Mouse (Mus musculus) kidney, postnatal 36 days (tissue): ENCODE measurements around the gene Smim4.

Source experiments
- DNase-seq, 2 experiments: peaks; one replicate each; pipeline ENCODE4 v3.0.0; 2021 to 2022; ENCODE audit warnings: mixed read lengths in 2 of 2

Smim4 gene

DNA sequence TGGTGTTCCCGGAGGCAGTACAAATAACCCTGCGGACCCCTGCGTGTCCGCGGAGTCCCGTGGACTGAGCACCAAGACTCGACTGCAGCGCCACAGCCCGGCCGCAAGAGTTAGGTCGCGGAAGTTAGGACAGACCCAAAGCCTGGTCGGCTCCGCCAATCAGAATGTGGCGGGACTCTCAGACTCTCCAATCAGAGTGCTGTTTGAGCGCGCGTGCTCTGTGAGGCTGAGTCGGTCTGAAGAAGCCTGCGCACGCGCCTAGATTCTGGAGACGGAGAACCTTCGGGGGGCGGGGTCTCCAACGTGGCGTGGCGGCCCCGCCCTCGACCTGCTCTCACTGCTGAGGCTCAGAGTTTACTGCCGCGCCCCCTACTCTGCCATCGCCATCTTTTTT is at the start of gene Smim4:
TSS of gene Smim4 (minus strand) at position 131 of the 394 bp plus-strand sequence.
- peak; percentile 99 for DNase-seq

DNA sequence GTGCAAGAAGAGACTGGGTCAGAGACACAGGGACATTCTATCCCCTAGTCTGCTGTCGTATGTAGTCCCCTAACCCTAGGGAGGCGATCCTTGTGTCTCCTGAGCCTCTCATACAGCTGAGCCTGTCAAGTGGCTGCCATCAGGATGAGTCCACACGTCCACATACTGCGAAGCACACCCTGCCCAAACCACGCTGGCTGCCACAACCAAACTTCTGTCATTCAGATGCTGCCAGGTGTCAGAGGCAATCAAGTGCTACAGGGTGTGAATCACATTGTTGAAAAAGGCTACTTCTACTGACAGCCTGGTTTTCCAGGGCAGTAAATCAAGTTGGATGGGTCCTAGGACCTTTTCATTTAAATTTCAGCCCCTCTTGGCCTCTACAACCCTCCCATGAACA is 49.0 kb upstream of the Smim4 start:
- DNase-seq = no peak

DNA sequence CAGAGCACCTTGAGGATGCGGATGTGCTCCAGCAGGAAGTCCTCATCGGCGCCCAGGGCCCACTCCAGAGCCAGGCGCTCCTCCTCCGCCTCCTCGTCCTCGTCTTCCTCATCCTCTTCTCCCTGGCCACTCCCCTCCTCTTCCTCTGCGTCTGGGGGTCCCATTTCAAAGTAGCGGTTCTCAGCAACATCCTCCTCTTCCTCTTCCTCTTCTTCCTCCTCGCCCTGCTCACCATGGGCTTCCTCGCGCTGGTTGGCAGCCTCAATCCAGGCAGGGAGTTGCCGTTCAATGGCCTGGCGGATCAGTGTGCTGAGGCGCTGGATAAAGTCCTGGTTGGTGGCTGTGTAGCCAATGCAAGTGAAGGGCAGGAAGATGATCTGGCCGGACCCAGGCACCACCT is 48.5 kb upstream of the Smim4 start:
- no peak for DNase-seq

DNA sequence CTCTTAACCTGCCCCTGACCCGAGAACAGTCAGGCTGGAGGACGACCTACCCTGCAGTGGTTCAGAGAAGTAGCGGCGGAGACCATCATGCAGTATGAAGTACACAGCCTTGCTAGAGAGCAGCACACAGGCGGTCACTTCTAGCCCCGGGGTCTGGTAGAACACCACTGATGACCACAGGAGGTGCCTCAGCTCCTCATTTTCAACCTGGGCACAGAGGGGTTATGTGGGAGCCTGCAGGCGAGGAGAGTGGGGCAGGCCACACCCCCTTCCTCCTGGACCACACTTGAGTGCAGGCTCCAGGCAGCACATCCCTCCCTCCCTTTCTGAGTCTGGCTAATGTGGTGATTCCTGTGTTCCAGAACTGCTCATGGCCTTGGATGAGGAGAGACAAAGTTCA is 44.8 kb upstream of the Smim4 start:
- DNase-seq = no peak

DNA sequence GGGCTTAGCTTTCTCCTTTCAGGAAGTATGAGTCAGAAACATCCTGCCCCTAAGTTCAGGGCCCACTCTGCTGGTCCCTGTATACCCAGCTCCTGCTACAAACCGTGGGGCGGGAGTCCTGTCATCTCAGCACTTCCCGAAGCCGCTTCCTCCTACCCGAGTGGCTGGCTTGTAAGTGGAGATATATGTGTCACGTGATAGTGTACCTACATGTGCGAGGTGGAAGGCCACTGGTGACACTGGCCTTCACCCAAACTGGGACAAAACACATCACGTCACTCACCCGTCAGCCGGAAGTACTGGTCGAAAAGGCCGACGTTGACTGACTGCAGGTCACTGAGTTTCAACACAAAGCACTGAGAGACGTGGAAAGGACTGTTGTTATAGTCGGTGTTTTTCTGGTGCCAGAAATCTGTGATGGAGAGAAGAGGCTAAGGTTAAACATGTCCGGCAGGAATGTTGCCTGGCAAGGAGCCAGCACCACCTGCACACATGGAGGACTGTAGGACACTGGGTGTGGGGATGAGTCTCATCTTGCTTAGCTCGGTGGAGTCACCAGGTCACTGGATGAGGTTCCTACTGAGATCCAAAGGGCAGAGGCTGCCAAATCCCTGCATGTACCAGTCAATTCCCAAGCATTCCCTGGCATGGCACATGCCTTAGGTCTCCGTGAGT is 44.2 kb upstream of the Smim4 start:
- DNase-seq = peak; percentile 61 to 63

DNA sequence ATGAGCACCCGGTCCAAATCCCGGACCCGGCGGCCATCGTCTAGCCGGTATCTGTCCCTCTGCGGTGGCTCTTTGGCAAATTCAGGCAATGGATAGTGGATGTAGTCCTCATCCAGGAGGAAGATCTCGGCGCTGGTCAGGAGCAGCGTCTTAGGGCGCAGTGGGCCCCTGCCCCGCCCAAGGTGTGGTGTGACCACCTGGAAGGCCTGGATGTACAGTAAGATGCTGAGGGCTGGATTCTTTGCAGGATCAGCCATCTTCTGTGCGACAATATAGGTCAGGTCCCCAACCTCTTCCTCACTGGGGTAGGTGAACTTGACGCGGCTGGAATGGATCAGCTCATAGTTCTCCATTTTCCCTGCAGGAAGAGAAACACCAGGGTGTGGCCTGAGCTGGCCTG is 43.1 kb upstream of the Smim4 start:
- DNase-seq = no peak

DNA sequence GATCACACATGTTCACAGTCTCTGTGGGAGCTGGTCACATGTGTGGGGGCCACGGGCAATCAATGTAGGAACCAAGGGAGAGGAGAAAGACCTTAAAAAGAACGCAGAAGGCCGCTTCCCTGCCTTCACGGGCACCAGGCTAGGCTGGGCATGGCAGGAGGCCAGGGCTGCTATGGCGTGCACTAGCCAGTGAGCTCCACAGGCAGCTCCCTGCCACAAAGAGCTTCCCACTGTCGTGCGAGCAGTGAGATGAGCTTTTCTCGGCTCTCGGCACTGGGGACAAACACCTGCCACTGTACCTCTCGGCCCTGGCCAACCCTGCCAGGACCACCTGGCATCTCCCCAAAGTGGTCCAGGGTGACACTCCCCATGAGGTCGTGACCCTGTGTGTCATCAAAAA is 42.6 kb upstream of the Smim4 start:
- peak in 1 of 2 experiments; percentile 37 for DNase-seq

DNA sequence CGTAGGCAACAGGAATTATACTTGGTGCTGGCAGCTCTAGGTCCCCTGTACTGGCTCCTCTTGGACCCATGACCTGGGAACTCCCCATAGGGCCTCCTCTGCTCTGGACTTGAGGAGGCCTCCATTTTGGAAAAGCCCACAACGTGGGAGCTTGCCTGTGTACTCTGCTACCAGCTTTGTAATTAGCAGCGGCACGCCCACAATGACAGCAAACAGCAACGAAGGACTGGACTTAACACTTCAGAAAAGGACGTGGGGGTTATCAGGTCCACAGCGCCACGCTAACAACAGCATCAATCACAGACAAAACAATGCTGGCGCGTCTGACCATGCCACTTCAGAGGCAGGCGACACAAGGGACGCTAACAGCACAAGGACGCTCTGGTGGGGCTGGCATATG is 42.2 kb upstream of the Smim4 start:
- no peak for DNase-seq

DNA sequence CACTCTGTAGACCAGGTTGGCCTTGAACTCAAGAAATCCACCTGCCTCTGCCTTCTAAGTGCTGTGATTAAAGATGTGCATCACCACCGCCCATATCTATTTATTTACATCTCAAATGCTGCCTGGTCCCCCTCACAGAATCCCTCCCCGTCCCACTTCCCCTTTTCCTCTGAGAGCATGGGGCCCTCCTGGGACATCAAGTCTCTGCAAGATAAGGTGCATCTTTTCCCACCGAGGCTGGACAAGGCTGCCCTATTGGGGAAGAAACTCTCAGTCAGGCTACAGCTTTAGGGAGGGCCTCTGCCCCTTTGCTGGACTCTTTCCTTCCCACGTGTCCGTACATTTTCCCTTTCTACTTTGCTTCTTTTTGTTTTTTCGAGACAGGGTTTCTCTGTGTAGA is 40.8 kb upstream of the Smim4 start:
- DNase-seq = no peak

DNA sequence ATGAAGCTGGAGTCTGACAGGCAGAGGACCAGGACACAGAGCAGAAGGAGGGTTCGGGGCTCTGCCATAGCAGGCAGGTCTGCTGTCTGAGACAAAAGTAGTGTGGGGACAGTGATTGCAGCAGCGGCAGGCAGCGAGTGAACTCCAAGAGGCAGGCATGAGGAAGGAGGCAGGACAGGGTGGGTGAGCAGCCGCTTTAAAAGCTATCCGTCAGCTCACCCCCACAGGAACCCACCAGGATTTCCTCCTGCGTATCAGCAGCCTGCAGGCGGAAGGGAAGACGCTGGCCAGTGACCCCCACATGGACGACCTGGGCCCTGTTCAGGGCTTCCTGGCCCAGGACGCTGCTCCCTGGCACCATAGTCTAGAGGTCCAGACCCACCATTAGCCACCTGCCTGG is 39.7 kb upstream of the Smim4 start, which contains the start of gene Stab1:
TSS of gene Stab1 (minus strand) at position 217 of the 400 bp plus-strand sequence.
- DNase-seq = peak; percentile 69 to 71

DNA sequence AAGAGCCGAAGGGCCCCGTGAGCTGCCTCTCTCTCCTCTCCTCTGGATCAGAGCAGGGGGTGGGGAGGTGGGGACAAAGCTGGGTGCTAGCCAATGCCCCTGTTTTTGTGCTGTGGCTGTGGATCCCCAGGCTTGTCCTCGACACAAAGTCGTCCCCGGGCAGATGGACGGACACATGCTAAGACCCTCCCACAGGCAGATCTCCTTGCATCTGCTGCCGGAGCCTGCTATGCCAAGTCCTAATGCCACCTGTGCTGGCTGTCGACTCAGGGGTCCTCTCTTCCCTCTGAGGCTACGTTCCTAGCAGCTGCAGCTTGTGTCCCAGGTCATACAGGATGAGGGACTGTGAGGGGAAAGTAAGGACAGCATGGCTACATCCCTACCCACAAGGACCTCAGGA is 38.1 kb upstream of the Smim4 start:
- no peak for DNase-seq

DNA sequence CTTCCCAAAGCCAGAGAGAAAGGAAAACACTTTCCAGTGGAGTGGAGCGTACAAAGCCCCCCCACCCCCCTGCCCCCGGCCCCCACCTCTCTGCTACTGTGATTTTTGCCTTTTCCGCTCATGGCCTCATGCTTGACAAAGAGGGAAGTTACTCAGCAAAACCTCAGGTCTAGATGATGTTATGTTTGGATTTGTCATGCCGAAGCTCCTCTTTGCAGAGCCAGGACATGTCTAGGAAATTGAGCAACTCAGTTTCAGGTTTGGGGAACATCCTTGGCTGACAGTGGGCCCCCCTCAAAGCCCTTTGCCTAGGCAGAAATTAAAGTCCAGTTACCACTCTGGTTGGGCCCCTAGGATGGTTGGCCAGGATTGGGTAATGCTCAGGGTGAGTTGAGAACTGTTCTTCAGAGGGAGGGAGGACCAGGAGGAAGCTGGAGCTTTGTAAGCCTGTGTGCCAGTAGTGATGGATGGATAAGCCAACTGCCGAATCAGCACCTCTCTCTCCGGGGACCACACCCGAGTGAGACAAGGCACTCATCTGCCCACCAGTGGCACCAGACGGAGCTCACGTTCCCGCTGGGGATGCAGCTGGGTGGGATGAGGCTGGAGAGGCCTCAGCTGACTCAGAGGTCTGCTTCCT is 37.4 kb upstream of the Smim4 start:
- no peak for DNase-seq

DNA sequence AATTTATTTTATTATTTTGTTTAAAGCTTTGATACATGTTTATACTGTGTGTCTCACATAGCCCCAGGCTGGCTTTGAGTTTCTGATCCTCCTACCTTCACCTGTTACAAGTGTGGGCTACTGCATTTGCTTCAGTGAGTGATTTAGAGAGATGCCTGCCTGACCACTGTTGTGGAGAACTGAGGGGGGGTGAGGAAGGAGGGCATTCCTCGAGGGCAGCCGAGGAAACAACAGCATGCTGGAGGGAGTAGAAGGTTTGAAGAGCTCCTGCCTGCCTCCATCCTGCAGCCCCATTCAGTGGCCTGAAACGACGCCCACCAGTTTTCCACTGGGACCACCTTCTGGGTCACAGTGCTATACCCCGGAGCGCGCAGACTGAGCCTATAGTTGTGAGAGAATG is 36.7 kb upstream of the Smim4 start:
- no peak for DNase-seq

DNA sequence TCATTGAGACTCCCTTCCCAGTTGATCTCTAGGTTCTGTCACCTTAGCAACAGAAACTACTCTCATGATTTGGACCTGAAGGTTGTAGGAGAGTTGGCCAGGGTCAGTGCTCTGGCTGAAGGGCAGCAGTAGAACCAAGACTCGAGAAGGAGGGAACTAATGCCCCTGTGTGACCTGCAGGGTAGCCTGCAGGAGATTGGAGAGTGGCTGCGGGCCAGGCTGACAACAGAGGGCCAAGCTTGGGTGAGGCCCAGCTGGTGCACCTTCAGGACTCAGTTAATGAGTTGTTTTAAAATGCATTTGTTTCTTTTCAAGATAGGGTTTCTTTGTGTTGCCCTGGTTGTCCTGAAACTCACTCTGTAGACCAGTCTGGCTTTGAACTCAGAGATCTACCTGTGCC is 36.3 kb upstream of the Smim4 start:
- peak in 1 of 2 experiments; percentile 49 for DNase-seq

DNA sequence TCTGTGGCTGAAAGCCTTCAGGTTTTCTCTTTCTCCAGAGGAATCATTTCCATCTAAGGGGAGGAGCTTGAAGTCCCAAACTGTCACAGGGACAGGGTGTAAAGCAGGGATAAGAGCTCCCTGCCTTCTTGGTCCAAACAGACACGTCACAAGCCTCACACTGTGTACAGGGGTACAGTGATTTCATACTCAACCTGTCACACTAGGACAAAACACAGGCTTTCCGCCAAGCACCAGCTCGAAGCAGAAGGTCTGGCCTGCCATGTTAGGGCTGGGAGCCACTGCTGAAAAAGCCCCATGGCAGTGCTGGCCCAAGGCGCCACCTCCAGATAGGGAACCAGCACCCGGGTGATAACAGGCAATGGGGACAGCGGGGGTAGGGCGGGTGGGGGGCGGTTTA is 35.3 kb upstream of the Smim4 start:
- no peak for DNase-seq

DNA sequence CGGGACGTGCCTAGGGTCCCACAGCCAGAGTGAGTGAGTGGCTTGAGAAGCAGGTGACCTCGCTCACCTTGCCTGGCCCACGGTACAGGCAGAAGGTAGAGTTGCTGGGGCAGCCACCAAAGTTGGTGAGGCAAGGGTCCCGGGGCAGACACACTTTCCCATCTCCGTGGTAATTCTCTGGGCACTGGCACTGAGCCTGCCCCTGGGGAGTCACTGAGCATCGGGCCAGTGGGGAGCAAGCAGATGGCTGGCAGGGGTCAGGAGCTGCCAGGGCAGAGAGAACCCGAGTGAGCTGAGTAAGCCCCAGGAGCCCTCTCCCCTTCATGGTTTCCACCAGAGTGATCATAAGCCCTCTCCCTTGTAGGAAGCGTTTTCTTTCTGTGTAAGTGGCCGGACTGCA is 32.9 kb upstream of the Smim4 start:
- no peak for DNase-seq

DNA sequence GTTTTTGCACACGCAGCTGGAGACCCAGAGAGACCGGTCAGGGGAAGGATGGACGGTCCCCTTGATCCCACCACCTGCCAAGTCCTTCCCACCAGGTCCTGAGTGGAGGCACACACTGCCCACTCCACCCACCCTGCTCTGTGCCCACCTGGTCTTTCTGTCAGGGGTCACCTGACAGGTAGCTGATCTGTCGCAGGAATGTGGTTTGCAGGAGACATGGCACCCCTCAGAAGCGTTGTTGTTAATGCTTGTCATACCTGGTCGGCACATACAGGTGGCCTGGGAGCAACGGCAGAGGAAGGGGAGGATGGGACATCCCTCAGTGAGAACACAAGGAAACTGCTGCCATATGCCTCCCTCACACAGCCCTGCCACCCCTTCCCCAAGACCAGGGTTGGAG is 32.4 kb upstream of the Smim4 start:
- no peak for DNase-seq

DNA sequence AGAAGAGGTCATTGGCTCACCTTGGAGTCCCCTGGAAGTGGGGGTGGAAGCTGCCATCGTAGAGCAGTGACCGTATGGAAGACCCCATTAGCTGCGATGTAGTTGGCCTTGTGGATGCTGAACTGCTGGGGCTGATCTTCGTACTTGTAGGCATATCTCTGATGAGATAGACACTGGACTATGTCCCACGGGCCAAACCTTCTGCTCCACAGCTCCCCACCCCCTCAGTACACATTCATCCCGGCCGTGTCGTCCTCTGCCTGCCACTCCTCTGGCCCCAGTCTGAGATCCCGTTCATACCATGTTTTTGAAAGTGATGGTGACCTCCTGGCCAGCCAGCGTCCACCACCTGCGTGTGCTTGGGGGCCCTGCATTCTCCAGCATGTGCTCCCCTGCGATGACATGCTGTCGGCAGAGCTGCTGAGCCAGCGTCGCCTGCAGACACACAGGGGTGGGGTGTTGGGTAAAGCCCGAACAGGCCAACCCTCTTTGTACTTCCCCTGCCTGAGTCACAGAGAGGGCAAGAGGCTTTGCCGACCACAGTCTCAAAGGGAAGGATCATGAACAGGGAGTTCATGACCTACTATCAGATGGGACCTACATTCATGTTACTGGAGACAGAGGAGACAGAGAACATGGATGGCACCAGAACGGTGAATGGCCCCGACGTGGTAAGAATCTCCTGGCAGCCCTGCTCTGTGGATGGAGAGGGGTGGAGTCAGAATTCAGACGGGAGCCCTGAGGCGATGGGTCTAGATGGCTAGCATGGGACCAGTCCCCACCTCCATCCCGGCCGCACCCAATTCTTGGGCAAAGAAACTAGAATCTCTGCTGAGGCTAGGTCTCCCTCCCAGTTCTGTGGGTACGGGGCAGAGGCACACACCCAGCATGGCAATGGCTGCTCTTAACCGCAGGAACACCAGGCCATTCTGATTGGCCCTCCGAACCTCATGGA is 31.7 kb upstream of the Smim4 start:
- DNase-seq = no peak

DNA sequence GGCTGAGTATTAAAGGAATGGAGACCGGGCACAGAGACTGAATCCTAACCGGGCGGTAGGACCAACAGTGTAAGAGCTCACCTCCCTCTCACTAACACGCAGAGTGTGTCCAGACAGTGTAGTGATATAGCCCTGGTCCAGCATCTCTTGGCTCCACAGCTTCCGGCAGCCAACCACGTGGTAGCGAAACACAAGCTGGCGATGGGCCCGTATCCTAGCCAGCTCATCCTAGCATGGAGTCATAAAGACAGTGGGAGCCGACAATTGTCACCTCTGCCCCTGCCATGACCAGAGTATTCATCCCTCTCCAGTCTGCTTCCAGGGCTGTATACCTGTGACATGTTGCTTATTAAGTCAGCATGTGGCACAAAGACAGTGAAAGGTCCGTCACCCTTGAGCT is 16.9 kb upstream of the Smim4 start:
- DNase-seq = no peak

DNA sequence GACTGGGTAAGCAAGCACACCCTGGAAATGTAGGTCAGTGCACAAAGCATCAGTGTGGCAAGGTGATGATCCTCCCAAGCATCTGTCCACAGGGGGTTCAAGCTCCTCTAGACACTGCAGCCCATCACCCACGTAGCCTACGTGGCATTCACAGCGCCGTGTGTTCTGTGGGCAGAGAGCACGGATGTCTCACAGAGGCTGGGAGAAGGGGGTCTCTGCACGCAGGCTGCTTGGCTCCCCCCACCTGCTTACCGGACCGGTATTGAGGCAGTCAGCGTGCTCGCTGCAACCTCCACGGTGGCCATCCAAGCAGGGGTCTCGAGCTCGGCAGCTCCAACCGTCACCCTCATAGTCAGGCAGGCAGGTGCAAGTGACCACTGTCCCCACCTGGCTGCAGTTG is 12.3 kb upstream of the Smim4 start:
- no peak for DNase-seq

DNA sequence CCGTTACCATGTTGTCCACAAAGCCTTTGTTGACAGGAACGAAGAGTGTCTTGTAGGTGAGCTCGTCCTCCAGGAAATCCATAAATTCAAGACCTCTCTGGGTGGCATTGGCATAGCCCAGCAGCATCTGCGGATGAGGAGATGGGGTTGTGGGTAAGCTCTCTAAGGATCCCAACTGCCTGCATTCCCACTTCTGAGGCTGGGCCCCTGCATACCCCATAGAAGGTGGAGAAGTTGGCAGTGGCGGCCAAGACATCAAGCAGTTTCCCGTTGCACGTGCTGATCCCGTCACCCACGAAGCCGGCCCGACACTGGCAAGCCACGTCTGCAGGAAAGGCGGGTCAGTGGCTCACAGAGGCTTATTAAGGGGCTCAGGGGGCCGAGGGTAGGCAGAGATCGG is 11.4 kb upstream of the Smim4 start:
- no peak for DNase-seq

DNA sequence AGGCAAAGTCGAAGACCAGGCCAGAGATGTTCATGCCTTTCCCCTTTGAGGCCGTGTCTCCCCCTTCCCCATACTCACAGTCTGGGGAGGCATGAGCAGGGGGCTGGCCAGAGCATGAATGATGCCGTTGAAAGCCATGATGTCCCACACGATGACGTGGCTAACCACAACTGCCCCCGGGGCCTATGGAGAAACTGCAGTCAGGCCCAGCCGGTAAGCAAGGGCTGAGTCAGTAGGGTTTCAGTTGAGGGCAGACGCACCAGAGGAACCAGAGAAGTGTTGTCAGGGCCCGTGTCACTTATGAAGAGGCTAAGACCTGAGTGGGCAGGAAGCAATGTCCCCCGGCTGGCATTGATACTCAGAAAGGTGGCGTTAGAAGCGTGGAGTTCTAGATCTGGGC is 10.9 kb upstream of the Smim4 start:
- no peak for DNase-seq

DNA sequence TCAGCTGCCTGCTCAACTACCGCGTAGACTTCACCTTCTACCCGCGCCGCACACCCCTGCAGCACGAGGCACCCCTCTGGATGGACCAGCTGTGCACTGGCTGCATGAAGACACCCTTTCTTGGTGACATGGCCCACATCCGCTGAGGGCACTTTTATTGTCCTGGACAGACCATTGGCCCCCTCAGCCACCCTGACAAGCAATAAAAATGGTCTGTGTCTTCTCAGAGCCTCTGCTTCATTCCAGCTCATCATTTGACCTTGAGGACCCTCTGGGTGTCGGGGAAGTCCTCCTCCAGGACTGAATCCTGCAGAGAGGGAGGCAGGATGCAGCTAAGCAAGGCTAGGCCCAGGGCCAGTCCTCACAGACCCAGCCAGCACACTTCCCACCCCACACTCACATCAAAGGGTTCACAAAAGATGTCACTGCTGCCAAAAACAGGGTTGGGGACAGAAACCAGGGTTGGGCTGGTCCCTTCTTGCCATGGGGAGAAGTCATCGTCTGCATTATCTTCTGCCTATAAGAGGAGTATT is 10.2 kb upstream of the Smim4 start:
- no peak for DNase-seq
